Mouse (Mus musculus) limb, embryonic 14.5 days (tissue): ENCODE data around the gene Tldc1. TPM values are rescaled to one million over a fixed set of nuclear protein-coding genes. Genes with fewer than 3 reads are reported as not detected.
A peak's percentile ranks its signal among the peaks of the same experiment; 100 is the strongest.

Experiments used
- ATAC-seq: fragments of 200-750 bp; cut with Nextera tagmentation; 2 replicates; pipeline ENCODE4 v1.8.0; 2017; ENCODE audit warnings: low read depth, moderate number of reproducible peaks, moderate TSS enrichment; ENCODE audit not compliant: low FRiP score
- DNase-seq: peaks from one replicate; pipeline ENCODE4 v3.0.0-alpha.2; 2015; ENCODE audit warnings: low spot score
- H3K27ac ChIP-seq: fragments of 300-500 bp; sonication (generic); replicated peaks from 2 replicates; pipeline ENCODE4 v1.5.1; 2014; ENCODE audit warnings: low read depth, mild to moderate bottlenecking, low read length, moderate library complexity, mixed read lengths
- H3K27me3 ChIP-seq: fragments of 300-500 bp; sonication (generic); 2 replicates; pipeline ENCODE4 v1.6.1; 2014; ENCODE audit warnings: low read length, mixed read lengths; ENCODE audit not compliant: control insufficient read depth, insufficient read depth
- H3K36me3 ChIP-seq: fragments of 300-500 bp; sonication (generic); 2 replicates; pipeline ENCODE4 v1.6.1; 2014; ENCODE audit warnings: mild to moderate bottlenecking, low read length, moderate library complexity, mixed read lengths; ENCODE audit not compliant: control insufficient read depth, insufficient read depth
- H3K4me1 ChIP-seq: fragments of 300-500 bp; sonication (generic); 2 replicates; pipeline ENCODE4 v1.6.1; 2014; ENCODE audit warnings: antibody characterized with exemption, low read length, mixed read lengths; ENCODE audit not compliant: control insufficient read depth, insufficient read depth
- H3K4me2 ChIP-seq: fragments of 300-500 bp; sonication (generic); replicated peaks from 2 replicates; pipeline ENCODE4 v1.6.1; 2014; ENCODE audit warnings: low read depth, mild to moderate bottlenecking, low read length, moderate library complexity; ENCODE audit not compliant: severe bottlenecking
- H3K4me3 ChIP-seq: fragments of 300-500 bp; sonication (generic); replicated peaks from 2 replicates; pipeline ENCODE4 v1.5.1; 2014; ENCODE audit warnings: low read length
- H3K9ac ChIP-seq: fragments of 300-500 bp; sonication (generic); 2 replicates; pipeline ENCODE4 v1.6.1; 2014; ENCODE audit warnings: mild to moderate bottlenecking, low read depth, low read length, moderate library complexity; ENCODE audit not compliant: severe bottlenecking
- H3K9me3 ChIP-seq: fragments of 300-500 bp; sonication (generic); 2 replicates; pipeline ENCODE4 v1.6.1; 2016; ENCODE audit warnings: low read length; ENCODE audit not compliant: control insufficient read depth
- POLR2A ChIP-seq: fragments of 200-500 bp; IDR thresholded peaks from 2 replicates; pipeline ENCODE4 v1.8.0; 2012; ENCODE audit warnings: inconsistent platforms, mild to moderate bottlenecking, moderate library complexity, borderline replicate concordance; ENCODE audit not compliant: insufficient read depth, insufficient read length; ENCODE audit errors: extremely low read depth
- WGBS: fragments of 180-500 bp; shearing (Covaris S2); extraction: QIAGEN DNeasy Blood & Tissue Kit; methylation state at CpG from one replicate; pipeline ENCODE4 v1.1.7; 2014; 5-methylcytosine and 5-hydroxymethylcytosine counted together
- polyA plus RNA-seq, 2 experiments: library from polyadenylated mRNA; depleted of rRNA in 1 of 2; stranded (reverse) in 1 of 2; unstranded in 1 of 2; fragments of >200 nt; fragmentation: Nextera tagmentation in 1 of 2; extraction: Ambion mirVana in 1 of 2; gene quantifications; 2 replicates each; pipeline versions ENCODE4 v1.2.1 to v1.2.3; 2012 to 2014

The Tldc1 gene
- polyA plus RNA-seq, 2 experiments = 5.1 to 10.6 TPM

- Histone ChIP-seq H3K27ac (no peak overlapping the region), H3K4me3 (no peak overlapping the region), H3K27me3 (no peaks in the 10 kb centered on the region), H3K36me3 (peaks cover 6% of the 10 kb centered on the region; the same call in 1 of the 2 replicates), H3K4me1 (peaks cover 8% of the 10 kb centered on the region), H3K4me2 (no peak overlapping the region), H3K9ac (no peak overlapping the region), H3K9me3 (no peaks in the 10 kb centered on the region)
- TF ChIP-seq POLR2A = no peak
- WGBS = 67% methylated on average over 5 of the region's 5 CpGs
- DNase-seq (no peak), ATAC-seq (no peak)
Measured at GRCm38 (mm10) chr8:119756538-119756937, 21.7 kb downstream of the Tldc1 start.

- no peak overlapping the region for H3K27ac ChIP-seq
- WGBS = 63% methylated on average over 2 of the region's 2 CpGs
- no peak for TF ChIP-seq POLR2A
Measured at GRCm38 (mm10) chr8:119756147-119756461, 22.1 kb downstream of the Tldc1 start.

GRCm38 (mm10) chr8:119755238-119756146, 22.7 kb downstream of the Tldc1 start:
- 0 out of 2 replicates have a peak overlapping the region, but pooled peaks have one; percentile 21 for H3K9ac ChIP-seq

More at GRCm38 (mm10) chr8:119756147-119756461, 22.1 kb downstream of the Tldc1 start:
- H3K4me2 ChIP-seq = peak overlapping the region; percentile 43; the same call in 1 of the 2 replicates
- peaks cover 2% of the 10 kb centered on the region; the same call in 1 of the 2 replicates for H3K36me3 ChIP-seq
- no peaks in the 10 kb centered on the region for H3K27me3 ChIP-seq
- no peak for ATAC-seq
- peaks cover 8% of the 10 kb centered on the region for H3K4me1 ChIP-seq
- no peak for DNase-seq
- H3K9me3 ChIP-seq = no peaks in the 10 kb centered on the region
- no peak overlapping the region for H3K4me3 ChIP-seq
- no peak overlapping the region for H3K9ac ChIP-seq

GRCm38 (mm10) chr8:119744604-119745003, 33.6 kb downstream of the Tldc1 start:
- 78% methylated on average over 4 of the region's 4 CpGs for WGBS

More at GRCm38 (mm10) chr8:119755238-119756146, 22.7 kb downstream of the Tldc1 start:
- Histone ChIP-seq H3K4me3 (peak overlapping the region; percentile 21), H3K9me3 (no peaks in the 10 kb centered on the region), H3K4me2 (peak overlapping the region; percentile 43), H3K4me1 (peaks cover 8% of the 10 kb centered on the region), H3K27me3 (no peaks in the 10 kb centered on the region), H3K27ac (no peak overlapping the region), H3K36me3 (no peaks in the 10 kb centered on the region)
- DNase-seq (no peak), ATAC-seq (no peak)
- no peak for TF ChIP-seq POLR2A
- 18% methylated on average over 28 of the region's 28 CpGs for WGBS

GRCm38 (mm10) chr8:119743291-119744026, 34.8 kb downstream of the Tldc1 start:
- 46% methylated on average over 13 of the region's 13 CpGs for WGBS
- ATAC-seq = peak; percentile 30; the same call in 1 of the 2 replicates
- no peak for TF ChIP-seq POLR2A

More at GRCm38 (mm10) chr8:119744604-119745003, 33.6 kb downstream of the Tldc1 start:
- Histone ChIP-seq H3K4me3 (no peak overlapping the region), H3K9me3 (no peaks in the 10 kb centered on the region), H3K9ac (no peak overlapping the region), H3K27ac (no peak overlapping the region), H3K4me2 (no peak overlapping the region), H3K27me3 (no peaks in the 10 kb centered on the region), H3K4me1 (0 out of 2 replicates have a peak, but pooled peaks cover 2% of the 10 kb centered on the region), H3K36me3 (no peaks in the 10 kb centered on the region)
- no peak for ATAC-seq
- TF ChIP-seq POLR2A = no peak
- no peak for DNase-seq

More at GRCm38 (mm10) chr8:119743291-119744026, 34.8 kb downstream of the Tldc1 start:
- H3K4me1 ChIP-seq = 0 out of 2 replicates have a peak, but pooled peaks cover 2% of the 10 kb centered on the region
- H3K4me2 ChIP-seq = no peak overlapping the region
- H3K27me3 ChIP-seq = no peaks in the 10 kb centered on the region
- H3K4me3 ChIP-seq = no peak overlapping the region
- no peaks in the 10 kb centered on the region for H3K9me3 ChIP-seq
- no peak overlapping the region for H3K27ac ChIP-seq
- no peak overlapping the region for H3K9ac ChIP-seq
- no peaks in the 10 kb centered on the region for H3K36me3 ChIP-seq
- DNase-seq = peak; percentile 62
